17 mouse cellular contexts compared by ENCODE assay signal in the genomic region with DNA sequence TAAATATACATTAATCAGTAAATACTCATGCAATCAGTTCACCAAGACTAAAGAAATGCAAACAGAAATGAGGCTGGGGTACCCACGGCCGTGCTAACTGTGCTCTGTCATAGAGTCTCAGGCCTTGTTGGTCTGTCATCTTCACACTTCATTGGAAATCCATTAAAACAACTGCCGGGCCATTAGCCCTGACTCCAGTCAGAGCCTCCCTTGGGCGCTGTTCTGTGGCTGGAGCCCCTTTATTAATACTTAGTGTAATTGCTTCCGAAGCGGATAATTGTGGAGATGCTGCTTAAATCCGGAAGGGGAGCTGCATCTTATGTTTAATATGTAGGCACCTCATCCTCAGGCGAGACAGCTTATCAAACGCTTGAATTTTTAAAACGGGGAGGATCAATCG.
"Had no signal": no experiment of that assay in that cellular context is flagged by ENCODE, and none has a peak within 500 bp of the region (broad histone marks: within the 10 kb centered on the region; RNA-seq: fewer than 3 reads in every experiment).

No protein-coding gene starts in this region.

- H3K27ac ChIP-seq: kidney, postnatal 0 days; layer of hippocampus, adult 2 months; limb, embryonic 13.5 days; liver, embryonic 14.5 days; macrophage; midbrain, embryonic 12.5 days had no signal

- H3K4me3 ChIP-seq: layer of hippocampus, adult 2 months; limb, embryonic 13.5 days; megakaryocyte, embryonic 14.5 days; midbrain, embryonic 12.5 days had no signal

- H3K36me3 ChIP-seq: limb, embryonic 13.5 days; midbrain, embryonic 12.5 days had no signal

- ATAC-seq: lung, postnatal 0 days had no signal

- H3K4me2 ChIP-seq: limb, embryonic 13.5 days; midbrain, embryonic 12.5 days had no signal

- H3K9me3 ChIP-seq: limb, embryonic 13.5 days; megakaryocyte, embryonic 14.5 days; midbrain, embryonic 12.5 days had no signal

- H3K9ac ChIP-seq: limb, embryonic 13.5 days; liver, embryonic 14.5 days; midbrain, embryonic 12.5 days had no signal

- DNase-seq: kidney, adult 11 months; kidney, adult 9 months; kidney, postnatal 4 days; left cerebral cortex, postnatal 4 days; lung, adult 2 months; right cerebral cortex, postnatal 4 days; spleen, adult 18-20 months; thymus, adult 18-20 months; thymus, postnatal 14 days had no signal
